Comparison of ENCODE assay signal across 9 mouse cellular contexts in genomic region chr4:130275016-130275822, GRCm38 (mm10). TPM values are rescaled to one million over a fixed set of nuclear protein-coding genes. Genes with fewer than 3 reads are reported as not detected.
DNase-seq lines count a peak whose midpoint lies in the region; ATAC-seq and TF ChIP-seq lines count a peak whose summit lies in the region.
"Had no signal": no experiment of that assay in that cellular context is flagged by ENCODE, and none has a peak within 500 bp of the region (broad histone marks: within the 10 kb centered on the region; RNA-seq: fewer than 3 reads in every experiment).

No protein-coding gene starts in this region.

- no peaks in the 10 kb centered on the region for H3K27me3 ChIP-seq in forebrain, postnatal 0 days (ENCODE audit: insufficient read depth, low read length)
- peaks cover 18% of the 10 kb centered on the region for H3K27me3 ChIP-seq in midbrain, embryonic 12.5 days

- 0 out of 2 replicates have a peak, but pooled peaks cover 17% of the 10 kb centered on the region for H3K4me1 ChIP-seq in forebrain, postnatal 0 days (ENCODE audit: insufficient read depth)
- peaks cover 31% of the 10 kb centered on the region for H3K4me1 ChIP-seq in midbrain, embryonic 12.5 days

- DNase-seq in gastrocnemius, adult 18-20 months (ENCODE audit: low spot score) = peak; percentile 36
- DNase-seq in gastrocnemius, postnatal 36 days = no peak
- DNase-seq in cerebellum, adult 18-20 months = peak; percentile 71 to 84
- DNase-seq in forebrain, postnatal 0 days = peak; percentile 70
- DNase-seq in kidney, postnatal 36 days = peak; percentile 34 to 77
- no peak for DNase-seq in left cerebral cortex, postnatal 10 days (ENCODE audit: extremely low spot score in 1 of 2, low spot score in 2 of 2)

- peak overlapping the region; percentile 76 for H3K4me3 ChIP-seq in forebrain, postnatal 0 days (ENCODE audit: low read depth, low read length)
- peak overlapping the region; percentile 75 for H3K4me3 ChIP-seq in midbrain, embryonic 12.5 days

- H3K9ac ChIP-seq in forebrain, postnatal 0 days = peak overlapping the region; percentile 90
- peak overlapping the region; percentile 95 for H3K9ac ChIP-seq in midbrain, embryonic 12.5 days (replicated peaks)

- H3K36me3 ChIP-seq in forebrain, postnatal 0 days (ENCODE audit: insufficient read depth) = no peaks in the 10 kb centered on the region
- no peaks in the 10 kb centered on the region for H3K36me3 ChIP-seq in midbrain, embryonic 12.5 days

- intact Hi-C loops in gastrocnemius, postnatal 36 days (cut with DNase I) = no loop called here
- intact Hi-C loops in left cerebral cortex, postnatal 10 days (cut with DNase I) = no loop called here

- peak; percentile 42 for ATAC-seq in forebrain, postnatal 0 days
- ATAC-seq in midbrain, embryonic 12.5 days (ENCODE audit: low FRiP score, low read depth) = peak; percentile 42
- no peak for ATAC-seq in granulocyte monocyte progenitor cell, adult 5-6 weeks (replicated peaks; ENCODE audit: poor library complexity, severe bottlenecking)

- no peaks in the 10 kb centered on the region for H3K9me3 ChIP-seq in forebrain, postnatal 0 days (ENCODE audit: low read length)
- H3K9me3 ChIP-seq in midbrain, embryonic 12.5 days = no peaks in the 10 kb centered on the region

- H3K27ac ChIP-seq in forebrain, postnatal 0 days (ENCODE audit: low read depth, low read length) = peak overlapping the region; percentile 97
- peak overlapping the region; percentile 97 for H3K27ac ChIP-seq in midbrain, embryonic 12.5 days (replicated peaks)

- 1% methylated on average over 58 of the region's 62 CpGs for WGBS in forebrain, postnatal 0 days
- WGBS in midbrain, embryonic 12.5 days = under 1% methylated on average over 61 of the region's 62 CpGs

- no peak for TF ChIP-seq CTCF in forebrain, postnatal 0 days (IDR thresholded peaks at IDR 0.05; ENCODE audit: low read depth)

- H3K4me2 ChIP-seq in forebrain, postnatal 0 days (ENCODE audit: low read depth) = peak overlapping the region; percentile 74
- H3K4me2 ChIP-seq in midbrain, embryonic 12.5 days (replicated peaks) = peak overlapping the region; percentile 74

RNA-seq across cellular contexts. Expression of gene Serinc2, which starts 3.8 kb away (rescaled TPM):
- 10 to 100 TPM; 71.7 to 80.8 TPM for total RNA-seq in gastrocnemius, adult 18-20 months (2021)
- total RNA-seq in gastrocnemius, postnatal 36 days (2021) = 10 to 100 TPM; 55.4 to 76.6 TPM
- total RNA-seq in forebrain, postnatal 0 days (2014; rRNA removed) = 12.7 and 14.0 TPM in 2 replicates
- polyA plus RNA-seq in forebrain, postnatal 0 days (2015; fragmentation: Nextera tagmentation; extraction: Ambion mirVana) = 22.5 and 24.2 TPM in 2 replicates
- polyA plus RNA-seq in midbrain, embryonic 12.5 days (2016; fragmentation: Nextera tagmentation; extraction: Ambion mirVana) = 62.3 and 66.3 TPM in 2 replicates
- total RNA-seq in granulocyte monocyte progenitor cell, adult 5-6 weeks (2014; fragmentation: Nextera tagmentation) = not detected in 2 replicates
- not detected in 2 replicates for total RNA-seq in granulocyte monocyte progenitor cell, adult 5-6 weeks (2017)
- 1 to 10 TPM; 2.9 to 3.1 TPM for total RNA-seq in left cerebral cortex, postnatal 10 days (2021)

RNA-seq across cellular contexts. Expression of gene Fabp3, which starts 33.2 kb away (rescaled TPM):
- total RNA-seq in gastrocnemius, adult 18-20 months (2021) = 1,000 to 10,000 TPM in 1 of 2 experiments, 100 to 1,000 TPM in 1; 614 to 1,203 TPM
- total RNA-seq in gastrocnemius, postnatal 36 days (2021) = 100 to 1,000 TPM; 839 to 956 TPM
- total RNA-seq in forebrain, postnatal 0 days (2014; rRNA removed) = 129 and 201 TPM in 2 replicates
- 318 and 358 TPM in 2 replicates for polyA plus RNA-seq in forebrain, postnatal 0 days (2015; fragmentation: Nextera tagmentation; extraction: Ambion mirVana)
- 28.9 and 31.8 TPM in 2 replicates for polyA plus RNA-seq in midbrain, embryonic 12.5 days (2016; fragmentation: Nextera tagmentation; extraction: Ambion mirVana)
- total RNA-seq in granulocyte monocyte progenitor cell, adult 5-6 weeks (2014; fragmentation: Nextera tagmentation) = not detected in 2 replicates
- total RNA-seq in granulocyte monocyte progenitor cell, adult 5-6 weeks (2017) = not detected in 2 replicates
- 100 to 1,000 TPM; 218 to 234 TPM for total RNA-seq in left cerebral cortex, postnatal 10 days (2021)

RNA-seq across cellular contexts. Expression of gene Gm10570, which starts 33.3 kb away (rescaled TPM):
- under 1 TPM in 1 of 2 experiments, not detected in 1; 0.66 TPM for total RNA-seq in gastrocnemius, adult 18-20 months (2021)
- total RNA-seq in gastrocnemius, postnatal 36 days (2021) = under 1 TPM in 1 of 2 experiments, not detected in 1; 0.77 TPM
- total RNA-seq in forebrain, postnatal 0 days (2014; rRNA removed) = 1.1 and 1.8 TPM in 2 replicates
- polyA plus RNA-seq in forebrain, postnatal 0 days (2015; fragmentation: Nextera tagmentation; extraction: Ambion mirVana) = 1.0 and 1.2 TPM in 2 replicates
- 0.51 TPM in 1 of 2 replicates, not detected in the other for polyA plus RNA-seq in midbrain, embryonic 12.5 days (2016; fragmentation: Nextera tagmentation; extraction: Ambion mirVana)
- not detected in 2 replicates for total RNA-seq in granulocyte monocyte progenitor cell, adult 5-6 weeks (2014; fragmentation: Nextera tagmentation)
- not detected in 2 replicates for total RNA-seq in granulocyte monocyte progenitor cell, adult 5-6 weeks (2017)
- total RNA-seq in left cerebral cortex, postnatal 10 days (2021) = 1 to 10 TPM in 1 of 2 experiments, not detected in 1; 1.8 TPM
- polyA plus RNA-seq: gonadal fat pad, adult 2 months had no signal

RNA-seq across cellular contexts. Expression of gene Gm853, which starts 53.0 kb away (rescaled TPM):
- total RNA-seq in gastrocnemius, adult 18-20 months (2021) = not detected
- not detected for total RNA-seq in gastrocnemius, postnatal 36 days (2021)
- total RNA-seq in forebrain, postnatal 0 days (2014; rRNA removed) = 0.08 TPM in 1 of 2 replicates, not detected in the other
- 0.08 and 0.28 TPM in 2 replicates for polyA plus RNA-seq in forebrain, postnatal 0 days (2015; fragmentation: Nextera tagmentation; extraction: Ambion mirVana)
- polyA plus RNA-seq in midbrain, embryonic 12.5 days (2016; fragmentation: Nextera tagmentation; extraction: Ambion mirVana) = not detected in 2 replicates
- not detected in 2 replicates for total RNA-seq in granulocyte monocyte progenitor cell, adult 5-6 weeks (2014; fragmentation: Nextera tagmentation)
- total RNA-seq in granulocyte monocyte progenitor cell, adult 5-6 weeks (2017) = not detected in 2 replicates
- not detected for total RNA-seq in left cerebral cortex, postnatal 10 days (2021)
- polyA plus RNA-seq: gonadal fat pad, adult 2 months had no signal

Comparison
In these comparisons a context has a peak if more than half of its experiments do, and no peak if none do; other contexts are left out.
1. DNase-seq: peak in gastrocnemius, adult 18-20 months (single experiment), cerebellum, adult 18-20 months (2 of 2), forebrain, postnatal 0 days (single experiment) and kidney, postnatal 36 days (2 of 2); none in gastrocnemius, postnatal 36 days (0 of 2) and left cerebral cortex, postnatal 10 days (0 of 2).
2. RNA of gene Fabp3, which starts 33.2 kb away (total RNA-seq): 614 to 1,203 TPM in gastrocnemius, adult 18-20 months, 839 to 956 TPM in gastrocnemius, postnatal 36 days, 218 to 234 TPM in left cerebral cortex, postnatal 10 days and 129 to 201 TPM in forebrain, postnatal 0 days; not detected in granulocyte monocyte progenitor cell, adult 5-6 weeks; every median in the first group is over 100 times any median in the second.